Mouse (Mus musculus): Measurements from ENCODE around the gene Ick.
"Not testable (repeated sequence)": the region's sequence is repeated elsewhere in the genome, so short reads cannot be mapped to it uniquely, and the experiment has no call there.

Ick gene

GRCm38 (mm10) chr9:78105501-78105932 is 3.5 kb upstream of the Ick start:
- no peak for DNase-seq

GRCm38 (mm10) chr9:78106821-78107220 is 2.2 kb upstream of the Ick start:
- DNase-seq, result no peak

GRCm38 (mm10) chr9:78107582-78107911 is 1.4 kb upstream of the Ick start:
- DNase-seq, result no peak

GRCm38 (mm10) chr9:78107912-78108795 is 838 bp upstream of the Ick start:
- DNase-seq, result peak; percentile 85

GRCm38 (mm10) chr9:78109656-78110055 is 664 bp downstream of the Ick start:
- DNase-seq, result no peak

- DNase-seq, result no peak
Measured at GRCm38 (mm10) chr9:78111456-78111855, 2.5 kb downstream of the Ick start.

GRCm38 (mm10) chr9:78112770-78113537 is 4.0 kb downstream of the Ick start:
- peak; percentile 93 for DNase-seq

- no peak for DNase-seq
Measured at GRCm38 (mm10) chr9:78113538-78113885, 4.5 kb downstream of the Ick start.

GRCm38 (mm10) chr9:78115746-78116145 is 6.8 kb downstream of the Ick start:
- no peak for DNase-seq

GRCm38 (mm10) chr9:78117690-78118089 is 8.7 kb downstream of the Ick start:
- DNase-seq, result no peak

- no peak for DNase-seq
Measured at GRCm38 (mm10) chr9:78121358-78121757, 12.4 kb downstream of the Ick start.

GRCm38 (mm10) chr9:78121985-78122384 is 13.0 kb downstream of the Ick start:
- no peak for DNase-seq

GRCm38 (mm10) chr9:78122939-78123712 is 14.1 kb downstream of the Ick start:
- DNase-seq, result no peak

- no peak for DNase-seq
Measured at GRCm38 (mm10) chr9:78124297-78124696, 15.3 kb downstream of the Ick start.

GRCm38 (mm10) chr9:78126007-78126406 is 17.0 kb downstream of the Ick start:
- DNase-seq, result no peak

GRCm38 (mm10) chr9:78126643-78127042 is 17.7 kb downstream of the Ick start:
- no peak for DNase-seq

- DNase-seq, result no peak
Measured at GRCm38 (mm10) chr9:78135658-78136057, 26.7 kb downstream of the Ick start.

GRCm38 (mm10) chr9:78138044-78138676 is 29.2 kb downstream of the Ick start:
- DNase-seq, result no peak

- DNase-seq, result no peak
Measured at GRCm38 (mm10) chr9:78139463-78139862, 30.5 kb downstream of the Ick start.

GRCm38 (mm10) chr9:78146099-78146498 is 37.1 kb downstream of the Ick start:
- DNase-seq, result no peak

GRCm38 (mm10) chr9:78146627-78147026 is 37.6 kb downstream of the Ick start:
- DNase-seq, result no peak

GRCm38 (mm10) chr9:78148149-78148548 is 39.2 kb downstream of the Ick start:
- DNase-seq, result no peak

- not testable (repeated sequence) for DNase-seq
Measured at GRCm38 (mm10) chr9:78149770-78150169, 40.8 kb downstream of the Ick start.
